ENCODE assay signal across 9 mouse cellular contexts in the genomic region with DNA sequence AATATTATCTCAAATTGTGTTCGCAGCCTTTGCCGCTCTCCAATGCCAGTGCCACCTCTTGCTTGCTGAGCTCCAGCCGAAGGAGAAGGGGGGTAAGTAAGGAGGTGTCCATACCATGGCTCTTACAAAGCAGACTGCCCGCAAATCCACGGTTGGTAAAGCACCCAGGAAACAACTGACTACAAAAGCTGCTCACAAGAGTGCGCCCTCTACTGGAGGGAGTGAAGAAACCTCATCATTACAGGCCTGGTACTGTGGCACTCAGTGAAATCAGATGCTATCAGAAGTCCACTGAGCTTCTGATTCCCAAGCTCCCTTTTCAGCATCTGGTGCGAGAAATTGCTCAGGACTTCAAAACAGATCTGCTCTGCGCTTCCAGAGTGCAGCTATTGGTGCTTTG. TPM values are rescaled to one million over a fixed set of nuclear protein-coding genes. Genes with fewer than 3 reads are reported as not detected.
A peak's percentile ranks its signal among the peaks of the same experiment; 100 is the strongest.
DNase-seq lines count a peak whose midpoint lies in the region; ATAC-seq lines count a peak whose summit lies in the region.
"Had no signal": no experiment of that assay in that cellular context is flagged by ENCODE, and none has a peak within 500 bp of the region (broad histone marks: within the 10 kb centered on the region; RNA-seq: fewer than 3 reads in every experiment).

No protein-coding gene starts in this region.

- no peaks in the 10 kb centered on the region for H3K27me3 ChIP-seq in hindbrain, embryonic 11.5 days (ENCODE audit: control insufficient read depth, insufficient read depth, low read length)
- H3K27me3 ChIP-seq in hindbrain, embryonic 16.5 days (replicated peaks; ENCODE audit: control insufficient read depth, insufficient read depth, low read length), result no peaks in the 10 kb centered on the region
- H3K27me3 ChIP-seq in heart, embryonic 14.5 days (ENCODE audit: control insufficient read depth, insufficient read depth, low read length), result no peaks in the 10 kb centered on the region
- H3K27me3 ChIP-seq: limb, embryonic 15.5 days had no signal

- no peak overlapping the region for H3K4me2 ChIP-seq in hindbrain, embryonic 11.5 days (replicated peaks; ENCODE audit: low read depth, low read length)
- no peak overlapping the region for H3K4me2 ChIP-seq in hindbrain, embryonic 16.5 days (ENCODE audit: low read length)
- H3K4me2 ChIP-seq in heart, embryonic 14.5 days (ENCODE audit: low read length), result peak overlapping the region; percentile 38; the same call in 1 of the 2 replicates
- H3K4me2 ChIP-seq: limb, embryonic 15.5 days had no signal

- no peak overlapping the region for H3K27ac ChIP-seq in hindbrain, embryonic 11.5 days (ENCODE audit: low read depth, low read length)
- no peak overlapping the region for H3K27ac ChIP-seq in hindbrain, embryonic 16.5 days (ENCODE audit: low read depth, low read length)
- H3K27ac ChIP-seq in heart, embryonic 14.5 days (replicated peaks in 1 of 2; ENCODE audit: control insufficient read depth in 1 of 2, insufficient read depth in 1 of 2, low read depth in 2 of 2, low read length in 2 of 2), result no peak overlapping the region
- H3K27ac ChIP-seq: limb, embryonic 15.5 days had no signal

- H3K4me3 ChIP-seq in hindbrain, embryonic 11.5 days (ENCODE audit: low read depth, low read length), result no peak overlapping the region
- no peak overlapping the region for H3K4me3 ChIP-seq in hindbrain, embryonic 16.5 days (ENCODE audit: low read length)
- H3K4me3 ChIP-seq in heart, embryonic 14.5 days (ENCODE audit: control insufficient read depth in 1 of 2, insufficient read depth in 1 of 2, low read depth in 1 of 2, low read length in 2 of 2), result no peak overlapping the region
- H3K4me3 ChIP-seq: limb, embryonic 15.5 days had no signal

- H3K4me1 ChIP-seq in hindbrain, embryonic 11.5 days (replicated peaks; ENCODE audit: control insufficient read depth, insufficient read depth, low read length), result no peaks in the 10 kb centered on the region
- no peaks in the 10 kb centered on the region for H3K4me1 ChIP-seq in hindbrain, embryonic 16.5 days (ENCODE audit: control insufficient read depth, insufficient read depth, low read depth, low read length)
- H3K4me1 ChIP-seq in heart, embryonic 14.5 days (ENCODE audit: control insufficient read depth in 2 of 2, insufficient read depth in 2 of 2, low read length in 2 of 2), result peaks cover 3% of the 10 kb centered on the region in 2 experiments; a peak in 1 of 4 replicates
- H3K4me1 ChIP-seq: limb, embryonic 15.5 days had no signal

- 51% methylated on average over 8 of the region's 8 CpGs for WGBS in hindbrain, embryonic 11.5 days
- WGBS in hindbrain, embryonic 16.5 days, result 58% methylated on average over 8 of the region's 8 CpGs
- WGBS in heart, embryonic 14.5 days, result 39% methylated on average over 8 of the region's 8 CpGs

- H3K9ac ChIP-seq in hindbrain, embryonic 11.5 days (ENCODE audit: low read depth, low read length), result no peak overlapping the region
- H3K9ac ChIP-seq in hindbrain, embryonic 16.5 days (ENCODE audit: low read depth, low read length), result no peak overlapping the region
- no peak overlapping the region for H3K9ac ChIP-seq in heart, embryonic 14.5 days (ENCODE audit: low read length)
- H3K9ac ChIP-seq: limb, embryonic 15.5 days had no signal

- DNase-seq in hindbrain, embryonic 11.5 days (ENCODE audit: low spot score), result peak; percentile 75
- peak; percentile 20 for DNase-seq in MN1 (ENCODE audit: low spot score)
- peak; percentile 63 for DNase-seq in cerebellum, adult 9-11 months
- peak; percentile 63 for DNase-seq in liver
- DNase-seq in retina, adult 2 months (ENCODE audit: low read depth, low spot score), result peak; percentile 34
- peak; percentile 75 for DNase-seq in thymus, postnatal 4 days

- ATAC-seq in hindbrain, embryonic 11.5 days (ENCODE audit: low FRiP score), result no peak
- ATAC-seq in hindbrain, embryonic 16.5 days, result no peak
- ATAC-seq in heart, embryonic 14.5 days (ENCODE audit: insufficient number of reproducible peaks, insufficient read depth, low FRiP score, low read depth), result no peak

- H3K9me3 ChIP-seq in hindbrain, embryonic 11.5 days (ENCODE audit: control insufficient read depth, low read length), result no peaks in the 10 kb centered on the region
- no peaks in the 10 kb centered on the region for H3K9me3 ChIP-seq in hindbrain, embryonic 16.5 days (ENCODE audit: control insufficient read depth, low read length)
- H3K9me3 ChIP-seq in heart, embryonic 14.5 days (ENCODE audit: control insufficient read depth, low read length), result no peaks in the 10 kb centered on the region
- H3K9me3 ChIP-seq: limb, embryonic 15.5 days had no signal

- H3K36me3 ChIP-seq in hindbrain, embryonic 11.5 days (ENCODE audit: control insufficient read depth, insufficient read depth, low read length), result no peaks in the 10 kb centered on the region
- H3K36me3 ChIP-seq in hindbrain, embryonic 16.5 days (ENCODE audit: control insufficient read depth, insufficient read depth, low read length), result no peaks in the 10 kb centered on the region
- no peaks in the 10 kb centered on the region for H3K36me3 ChIP-seq in heart, embryonic 14.5 days (ENCODE audit: control insufficient read depth, insufficient read depth, low read length)
- H3K36me3 ChIP-seq: limb, embryonic 15.5 days had no signal

RNA-seq across cellular contexts. Expression of gene Mast2, which starts 15.3 kb away (rescaled TPM):
- 31.9 and 59.0 TPM in 2 replicates for polyA plus RNA-seq in hindbrain, embryonic 11.5 days (2014; fragmentation: Nextera tagmentation; extraction: Ambion mirVana)
- 32.2 and 40.4 TPM in 2 replicates for polyA plus RNA-seq in hindbrain, embryonic 16.5 days (2015; fragmentation: Nextera tagmentation; extraction: Ambion mirVana)
- 29.2 and 34.5 TPM in 2 replicates for polyA plus RNA-seq in heart, embryonic 14.5 days (2014; fragmentation: Nextera tagmentation; extraction: Ambion mirVana)

RNA-seq across cellular contexts. Expression of gene Ipp, which starts 58.7 kb away (rescaled TPM):
- 5.5 and 5.6 TPM in 2 replicates for polyA plus RNA-seq in hindbrain, embryonic 11.5 days (2014; fragmentation: Nextera tagmentation; extraction: Ambion mirVana)
- polyA plus RNA-seq in hindbrain, embryonic 16.5 days (2015; fragmentation: Nextera tagmentation; extraction: Ambion mirVana), result 12.9 and 13.0 TPM in 2 replicates
- polyA plus RNA-seq in heart, embryonic 14.5 days (2014; fragmentation: Nextera tagmentation; extraction: Ambion mirVana), result 4.5 and 5.7 TPM in 2 replicates

Comparison
In these comparisons a context has a peak if more than half of its experiments do, and no peak if none do; other contexts are left out.
1. DNase-seq: peak in every context shown above with its lines; median percentile 75 in hindbrain, embryonic 11.5 days; 75 in thymus, postnatal 4 days; 63 in cerebellum, adult 9-11 months; 63 in liver; 34 in retina, adult 2 months; 20 in MN1.